Mouse (Mus musculus) hematopoietic stem cell, adult 5-6 weeks (primary cell): ENCODE measurements around the gene Aatk. TPM values are rescaled to one million over a fixed set of nuclear protein-coding genes. Genes with fewer than 3 reads are reported as not detected.

ENCODE experiments used
- ATAC-seq, 2 experiments: fragments of 125-278 bp in 1 of 2; replicated peaks in 1 of 2; 2 replicates each; pipeline ENCODE4 v1.8.0; 2016 to 2017; ENCODE audit warnings: inconsistent platforms in 2 of 2, mild to moderate bottlenecking in 2 of 2, moderate number of reproducible peaks in 2 of 2, low read depth in 1 of 2, moderate TSS enrichment in 1 of 2; ENCODE audit not compliant: low FRiP score in 2 of 2, poor library complexity in 2 of 2, severe bottlenecking in 2 of 2, insufficient read depth in 1 of 2, low TSS enrichment in 1 of 2
- total RNA-seq: library from RNA; stranded (forward); fragments of 172-1452, 232-1000 nt; gene quantifications from 2 replicates; pipeline ENCODE4 v1.2.3, GENCODE M21; 2017

The Aatk gene
- total RNA-seq, 1 experiment from 2014 or later, result 0.40 TPM

GRCm38 (mm10) chr11:119981769-119982168, 65.2 kb downstream of the Aatk start:
- no peak for ATAC-seq

DNA sequence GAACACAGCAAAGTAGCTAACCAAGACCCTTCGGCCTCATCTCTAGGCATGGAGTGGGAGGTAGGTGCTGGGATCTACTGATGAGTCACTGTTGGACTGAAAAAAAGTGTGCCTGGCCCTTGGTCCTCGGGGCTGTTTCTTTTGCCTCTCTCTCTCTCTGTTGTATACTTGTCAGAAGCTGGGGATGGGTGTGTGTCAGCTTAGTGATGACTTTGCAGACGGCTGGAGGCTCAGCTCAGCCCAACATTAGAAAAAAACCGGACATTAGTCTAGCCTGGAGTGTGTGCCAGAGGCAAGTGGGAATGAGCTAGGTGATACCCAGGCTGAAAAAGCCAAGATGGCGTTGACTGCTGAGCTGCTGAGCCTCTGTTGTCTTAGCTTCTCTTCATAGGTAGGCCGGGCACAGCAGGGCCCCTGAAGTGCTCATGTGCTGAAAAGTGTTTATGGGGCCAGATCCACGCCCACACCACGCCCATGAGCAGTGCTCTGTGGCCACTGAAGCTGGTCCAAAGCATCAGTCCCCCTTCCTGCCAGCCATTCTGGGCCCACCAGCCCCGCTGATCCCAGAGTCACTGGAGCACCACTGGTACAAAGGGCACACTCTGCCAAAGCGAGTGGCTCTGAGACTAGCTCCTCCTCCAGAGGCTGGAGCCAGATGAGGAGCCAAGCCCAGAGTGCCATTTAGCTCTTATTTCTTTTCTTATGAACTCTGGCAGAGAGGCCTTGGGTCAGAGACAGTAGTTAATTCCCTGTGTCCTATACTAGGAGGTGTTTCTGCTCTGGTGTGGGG, 67.2 kb downstream of the Aatk start:
- no peak for ATAC-seq

DNA sequence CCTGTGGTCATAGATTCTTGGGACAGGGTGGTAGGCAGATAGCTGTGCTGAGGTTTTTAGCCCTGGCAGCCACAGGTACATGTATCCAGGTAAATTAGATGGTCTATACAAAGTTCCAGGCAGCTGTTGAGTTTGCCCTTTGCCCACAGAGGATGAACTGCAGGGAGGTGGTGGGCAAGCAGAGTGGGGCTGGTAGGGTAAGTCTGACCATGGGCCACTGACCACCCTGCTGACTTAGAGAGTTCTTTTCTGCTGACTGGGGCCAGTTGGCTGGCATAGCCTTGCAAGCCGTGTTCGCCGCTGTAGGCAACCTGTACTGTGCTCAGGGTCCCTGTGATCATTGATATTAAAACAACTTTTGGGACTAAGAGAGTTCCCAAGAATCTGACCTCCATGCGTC, 68.3 kb downstream of the Aatk start:
- no peak for ATAC-seq

- no peak for ATAC-seq
These were observed 71.0 kb downstream of the Aatk start for GRCm38 (mm10) chr11:119975739-119976501.

GRCm38 (mm10) chr11:119973789-119974188, 73.2 kb downstream of the Aatk start:
- no peak for ATAC-seq

DNA sequence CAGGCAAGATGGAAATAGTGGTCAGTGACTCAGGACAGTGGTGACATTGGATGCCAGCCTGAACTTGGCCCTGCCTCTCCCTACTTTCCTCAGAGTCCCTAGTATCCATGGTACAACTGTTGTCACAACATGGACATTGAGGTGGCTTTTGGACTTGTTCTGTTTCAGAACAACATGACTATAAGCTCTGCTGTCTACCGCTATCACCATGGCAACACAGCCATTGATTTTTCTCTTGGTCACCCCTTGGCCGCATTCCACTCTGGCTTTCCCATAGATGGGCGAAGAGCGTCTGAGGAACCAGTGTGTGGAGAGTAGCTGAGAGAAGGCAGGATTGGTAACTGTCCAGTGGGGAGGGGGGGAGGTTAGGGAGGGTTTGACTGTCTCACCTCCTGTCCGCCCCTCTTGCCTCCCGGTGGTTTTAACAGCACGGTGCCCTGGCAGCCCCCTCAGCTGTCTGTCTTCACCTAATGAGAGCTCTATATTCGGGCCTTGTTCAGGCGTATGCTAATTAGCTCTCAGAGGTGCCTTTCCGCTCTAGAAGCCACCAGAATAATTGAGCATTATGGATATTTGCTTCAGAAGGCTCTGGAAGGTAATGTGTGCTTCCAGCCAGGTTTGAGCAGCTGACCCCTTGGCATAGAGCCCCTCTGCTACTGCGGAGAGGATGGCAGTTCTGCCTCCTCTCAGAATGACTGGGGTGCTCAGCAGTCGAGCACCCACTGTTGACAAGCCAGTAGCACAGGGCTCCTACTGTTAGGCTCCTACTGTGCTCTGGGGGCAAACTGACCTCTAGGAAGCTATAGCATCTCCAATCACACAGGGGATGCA, 76.7 kb downstream of the Aatk start:
- ATAC-seq, result no peak

GRCm38 (mm10) chr11:119967892-119968291, 79.1 kb downstream of the Aatk start:
- ATAC-seq, result no peak

GRCm38 (mm10) chr11:119967401-119967800, 79.6 kb downstream of the Aatk start:
- no peak for ATAC-seq

DNA sequence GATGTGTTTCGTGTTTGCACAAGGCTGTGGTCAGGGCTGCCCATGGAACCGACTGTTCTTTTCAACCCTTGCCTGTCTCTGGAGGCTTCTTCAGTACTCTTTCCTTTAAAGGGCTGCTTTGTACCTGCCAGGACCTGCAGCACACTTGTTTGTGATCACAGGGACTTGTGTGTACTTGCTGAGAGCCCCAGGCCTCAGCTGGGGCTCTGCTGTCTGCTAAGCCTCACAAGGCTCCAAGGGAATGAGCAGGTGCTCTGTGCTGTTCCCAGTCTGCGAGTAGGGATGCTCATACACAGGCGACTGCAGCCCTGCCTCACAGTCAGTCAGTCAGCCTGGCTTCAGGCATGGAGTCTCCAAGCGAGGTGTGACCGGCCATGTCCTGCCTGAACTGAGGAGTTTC, 80.7 kb downstream of the Aatk start:
- no peak for ATAC-seq

- no peak for ATAC-seq
These were observed 81.9 kb downstream of the Aatk start for GRCm38 (mm10) chr11:119965053-119965452.

- ATAC-seq, result no peak
These were observed 85.5 kb downstream of the Aatk start for GRCm38 (mm10) chr11:119961511-119961910.

DNA sequence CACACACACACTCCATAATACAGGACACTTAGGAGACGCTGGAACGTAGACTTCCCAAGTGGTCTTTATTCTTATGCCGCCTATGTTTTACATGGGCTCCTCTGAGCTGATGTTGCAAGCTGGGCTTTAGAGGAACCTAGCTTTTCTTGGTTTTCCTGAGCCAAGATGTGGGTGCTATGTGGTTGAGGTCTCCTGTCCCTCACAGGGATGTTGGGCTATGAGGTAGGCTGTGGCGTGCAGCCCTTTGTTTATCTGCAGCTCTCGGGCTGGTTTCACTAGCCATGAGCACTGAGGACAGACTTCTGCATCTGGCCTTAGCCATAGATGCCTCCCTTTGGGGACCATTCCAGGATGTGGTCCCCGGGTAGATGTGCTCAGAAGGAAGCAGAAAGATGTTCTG, 86.3 kb downstream of the Aatk start:
- peak; percentile 59 to 68 for ATAC-seq

GRCm38 (mm10) chr11:119959714-119960113, 87.3 kb downstream of the Aatk start:
- ATAC-seq, result no peak

GRCm38 (mm10) chr11:119958856-119959255, 88.1 kb downstream of the Aatk start:
- ATAC-seq, result no peak
